ENCODE assay signal across 8 mouse cellular contexts in genomic region chr7:139188634-139189207, GRCm38 (mm10). TPM values are rescaled to one million over a fixed set of nuclear protein-coding genes. Genes with fewer than 3 reads are reported as not detected.
DNase-seq lines count a peak whose midpoint lies in the region; ATAC-seq and TF ChIP-seq lines count a peak whose summit lies in the region.

No protein-coding gene starts in this region.

- 1% methylated on average over 23 of the region's 23 CpGs for WGBS in heart, embryonic 15.5 days
- 1% methylated on average over 23 of the region's 23 CpGs for WGBS in liver, embryonic 12.5 days (ENCODE audit: insufficient replicate concordance)

- ATAC-seq in heart, embryonic 15.5 days (replicated peaks; ENCODE audit: insufficient number of reproducible peaks, insufficient read depth, low FRiP score, low read depth), result peak; percentile 54; the same call in 1 of the 2 replicates
- peak; percentile 85 for ATAC-seq in granulocyte monocyte progenitor cell, adult 5-6 weeks (replicated peaks; ENCODE audit: poor library complexity, severe bottlenecking)
- peak; percentile 60 for ATAC-seq in liver, embryonic 12.5 days

- H3K36me3 ChIP-seq in heart, embryonic 15.5 days, result no peaks in the 10 kb centered on the region
- H3K36me3 ChIP-seq in liver, embryonic 12.5 days, result no peaks in the 10 kb centered on the region

- peaks cover 67% of the 10 kb centered on the region for H3K27me3 ChIP-seq in heart, embryonic 15.5 days
- peaks cover 80% of the 10 kb centered on the region for H3K27me3 ChIP-seq in liver, embryonic 12.5 days (replicated peaks)

- no peaks in the 10 kb centered on the region for H3K9me3 ChIP-seq in heart, embryonic 15.5 days (replicated peaks)
- no peaks in the 10 kb centered on the region for H3K9me3 ChIP-seq in liver, embryonic 12.5 days (replicated peaks)

- peak overlapping the region; percentile 65 for H3K4me3 ChIP-seq in heart, embryonic 15.5 days
- H3K4me3 ChIP-seq in bone marrow macrophage, adult 2 months (ENCODE audit: insufficient read depth, low read length), result peak overlapping the region; percentile 65
- H3K4me3 ChIP-seq in liver, embryonic 12.5 days, result peak overlapping the region; percentile 57

- no peak for TF ChIP-seq POLR2A in bone marrow macrophage, adult 2 months (IDR thresholded peaks at IDR 0.05; ENCODE audit: borderline replicate concordance, low read depth, low read length)

- DNase-seq in heart, adult 11 months, result no peak
- DNase-seq in retina, postnatal 1 day, result peak; percentile 83
- DNase-seq in left cerebral cortex, adult 11 months (ENCODE audit: low spot score), result no peak
- no peak for DNase-seq in frontal cortex, postnatal 25 days (ENCODE audit: low spot score in 2 of 2)

- peaks cover 14% of the 10 kb centered on the region for H3K4me1 ChIP-seq in heart, embryonic 15.5 days (replicated peaks)
- no peaks in the 10 kb centered on the region for H3K4me1 ChIP-seq in bone marrow macrophage, adult 2 months (ENCODE audit: control insufficient read depth, insufficient read depth, low read length)
- H3K4me1 ChIP-seq in liver, embryonic 12.5 days, result peaks cover 17% of the 10 kb centered on the region

- H3K27ac ChIP-seq in heart, embryonic 15.5 days, result no peak overlapping the region
- H3K27ac ChIP-seq in bone marrow macrophage, adult 2 months (ENCODE audit: insufficient read depth, low read depth, low read length), result no peak overlapping the region
- no peak overlapping the region for H3K27ac ChIP-seq in liver, embryonic 12.5 days

- no peak for TF ChIP-seq CTCF in bone marrow macrophage, adult 2 months (IDR thresholded peaks at IDR 0.05; ENCODE audit: low read depth, low read length)

- peak overlapping the region; percentile 98 for H3K4me2 ChIP-seq in heart, embryonic 15.5 days
- peak overlapping the region; percentile 83 for H3K4me2 ChIP-seq in liver, embryonic 12.5 days

- H3K9ac ChIP-seq in heart, embryonic 15.5 days, result peak overlapping the region; percentile 51
- no peak overlapping the region for H3K9ac ChIP-seq in liver, embryonic 12.5 days

RNA-seq across cellular contexts. Expression of gene Lrrc27, which starts 24.1 kb away (rescaled TPM):
- 3.0 and 3.5 TPM in 2 replicates for polyA plus RNA-seq in heart, embryonic 15.5 days (2015; fragmentation: Nextera tagmentation; extraction: Ambion mirVana)
- 4.6 and 8.9 TPM in 2 replicates for polyA plus RNA-seq in bone marrow macrophage, adult 2 months (2012; ENCODE audit: insufficient read depth, insufficient read length, missing spikeins)
- total RNA-seq in granulocyte monocyte progenitor cell, adult 5-6 weeks (2014; fragmentation: Nextera tagmentation), result 7.4 TPM in 1 of 2 replicates, not detected in the other
- 0.56 and 3.5 TPM in 2 replicates for total RNA-seq in granulocyte monocyte progenitor cell, adult 5-6 weeks (2017)
- 0.52 and 0.80 TPM in 2 replicates for polyA plus RNA-seq in liver, embryonic 12.5 days (2016; fragmentation: Nextera tagmentation; extraction: Ambion mirVana)

RNA-seq across cellular contexts. Expression of gene Stk32c, which starts 24.4 kb away (rescaled TPM):
- polyA plus RNA-seq in heart, embryonic 15.5 days (2015; fragmentation: Nextera tagmentation; extraction: Ambion mirVana), result 0.08 and 0.10 TPM in 2 replicates
- not detected in 2 replicates for polyA plus RNA-seq in bone marrow macrophage, adult 2 months (2012; ENCODE audit: insufficient read depth, insufficient read length, missing spikeins)
- 0.28 TPM in 1 of 2 replicates, not detected in the other for total RNA-seq in granulocyte monocyte progenitor cell, adult 5-6 weeks (2014; fragmentation: Nextera tagmentation)
- total RNA-seq in granulocyte monocyte progenitor cell, adult 5-6 weeks (2017), result not detected in 2 replicates
- not detected in 2 replicates for polyA plus RNA-seq in liver, embryonic 12.5 days (2016; fragmentation: Nextera tagmentation; extraction: Ambion mirVana)

RNA-seq across cellular contexts. Expression of gene Pwwp2b, which starts 59.6 kb away (rescaled TPM):
- 7.0 and 8.5 TPM in 2 replicates for polyA plus RNA-seq in heart, embryonic 15.5 days (2015; fragmentation: Nextera tagmentation; extraction: Ambion mirVana)
- 11.4 and 13.0 TPM in 2 replicates for polyA plus RNA-seq in bone marrow macrophage, adult 2 months (2012; ENCODE audit: insufficient read depth, insufficient read length, missing spikeins)
- 5.1 and 5.7 TPM in 2 replicates for total RNA-seq in granulocyte monocyte progenitor cell, adult 5-6 weeks (2014; fragmentation: Nextera tagmentation)
- total RNA-seq in granulocyte monocyte progenitor cell, adult 5-6 weeks (2017), result 1.6 and 4.4 TPM in 2 replicates
- 2.3 and 2.7 TPM in 2 replicates for polyA plus RNA-seq in liver, embryonic 12.5 days (2016; fragmentation: Nextera tagmentation; extraction: Ambion mirVana)
